Mouse (Mus musculus) liver, embryonic 12.5 days (tissue): ENCODE data around the gene S1pr1. TPM values are rescaled to one million over a fixed set of nuclear protein-coding genes. Genes with fewer than 3 reads are reported as not detected.
A peak's percentile ranks its signal among the peaks of the same experiment; 100 is the strongest.

Source experiments
- ATAC-seq: fragments of 200-750 bp; cut with Nextera tagmentation; 2 replicates; pipeline ENCODE4 v1.8.0; 2017; ENCODE audit warnings: moderate number of reproducible peaks, mild to moderate bottlenecking, moderate library complexity
- H3K27ac ChIP-seq: fragments of 300-500 bp; sonication (generic); 2 replicates; pipeline ENCODE4 v1.5.1; 2016; ENCODE audit warnings: mild to moderate bottlenecking
- H3K27me3 ChIP-seq: fragments of 300-500 bp; sonication (generic); replicated peaks from 2 replicates; pipeline ENCODE4 v1.6.1; 2016; ENCODE audit warnings: mild to moderate bottlenecking, moderate library complexity
- H3K36me3 ChIP-seq: fragments of 300-500 bp; sonication (generic); 2 replicates; pipeline ENCODE4 v1.6.1; 2016; ENCODE audit warnings: mild to moderate bottlenecking, moderate library complexity
- H3K4me1 ChIP-seq: fragments of 300-500 bp; sonication (generic); 2 replicates; pipeline ENCODE4 v1.6.1; 2016
- H3K4me2 ChIP-seq: fragments of 300-500 bp; sonication (generic); 2 replicates; pipeline ENCODE4 v1.6.1; 2016; ENCODE audit warnings: mild to moderate bottlenecking, moderate library complexity
- H3K4me3 ChIP-seq: fragments of 300-500 bp; sonication (generic); 2 replicates; pipeline ENCODE4 v1.5.1; 2016; ENCODE audit warnings: mild to moderate bottlenecking, moderate library complexity
- H3K9ac ChIP-seq: fragments of 300-500 bp; sonication (generic); 2 replicates; pipeline ENCODE4 v1.6.1; 2016; ENCODE audit warnings: mild to moderate bottlenecking, moderate library complexity
- H3K9me3 ChIP-seq: fragments of 300-500 bp; sonication (generic); replicated peaks from 2 replicates; pipeline ENCODE4 v1.6.1; 2016; ENCODE audit warnings: mild to moderate bottlenecking, moderate library complexity
- WGBS: fragments of 180-500 bp; shearing (Covaris S2); methylation state at CpG from one replicate; pipeline ENCODE4 v1.1.7; 2016; ENCODE audit not compliant: insufficient replicate concordance; 5-methylcytosine and 5-hydroxymethylcytosine counted together
- polyA plus RNA-seq: library from polyadenylated mRNA; unstranded; fragments of >200 nt; fragmentation: Nextera tagmentation; extraction: Ambion mirVana; gene quantifications from 2 replicates; pipeline ENCODE4 v1.2.1, GENCODE M21; 2016

The S1pr1 gene
- polyA plus RNA-seq: 10.0 and 10.5 TPM in 2 replicates

- peak; percentile 78 for ATAC-seq
- WGBS: under 1% methylated on average over 51 of the region's 51 CpGs
- H3K4me2 ChIP-seq: peak within 1 kb of the TSS; percentile 97
- H3K27me3 ChIP-seq: no peaks in the 10 kb centered on the region
- peaks cover 60% of the 10 kb centered on the region for H3K4me1 ChIP-seq
- H3K9ac ChIP-seq: peak within 1 kb of the TSS; percentile 75
- H3K9me3 ChIP-seq: no peaks in the 10 kb centered on the region
- H3K4me3 ChIP-seq: peak within 1 kb of the TSS; percentile 68
- peak within 1 kb of the TSS; percentile 88 for H3K27ac ChIP-seq
- peaks cover 18% of the 10 kb centered on the region for H3K36me3 ChIP-seq
Measured at GRCm38 (mm10) chr3:115714671-115715651, at the start of gene S1pr1. Gene S1pr1 (minus strand): TSS chr3:115715072.

- Histone ChIP-seq H3K4me1 (peaks cover 19% of the 10 kb centered on the region), H3K27me3 (no peaks in the 10 kb centered on the region), H3K27ac (no peak overlapping the region), H3K4me3 (no peak overlapping the region), H3K9ac (no peak overlapping the region), H3K4me2 (no peak overlapping the region), H3K9me3 (no peaks in the 10 kb centered on the region), H3K36me3 (no peaks in the 10 kb centered on the region)
- WGBS: 24% methylated on average over 6 of the region's 6 CpGs
- peak; percentile 49; the same call in 1 of the 2 replicates for ATAC-seq
Measured at GRCm38 (mm10) chr3:115763292-115763691, 48.4 kb upstream of the S1pr1 start.

DNA sequence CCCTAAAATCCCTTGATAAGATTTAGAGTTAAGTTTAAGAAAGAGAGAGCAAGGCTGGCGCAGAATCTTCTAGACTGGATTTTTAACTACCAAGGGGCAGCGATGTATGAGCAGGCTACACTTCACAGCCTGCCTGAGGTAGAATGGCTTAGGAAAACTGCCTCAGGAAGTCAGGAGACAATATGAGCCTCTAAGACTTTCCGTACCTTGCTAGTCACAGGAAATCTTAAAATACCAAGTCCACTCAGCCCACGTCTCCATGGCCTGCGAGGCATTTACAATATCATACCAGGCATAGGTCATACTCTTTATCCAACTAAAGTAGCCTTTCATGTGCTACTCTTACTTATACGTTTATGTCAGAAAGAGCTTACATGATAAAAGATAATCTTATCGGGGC is 48.0 kb upstream of the S1pr1 start:
- H3K4me1 ChIP-seq: peaks cover 24% of the 10 kb centered on the region
- H3K4me3 ChIP-seq: no peak overlapping the region
- H3K9me3 ChIP-seq: no peaks in the 10 kb centered on the region
- no peak overlapping the region for H3K9ac ChIP-seq
- H3K27me3 ChIP-seq: no peaks in the 10 kb centered on the region
- no peak overlapping the region for H3K27ac ChIP-seq
- no peak for ATAC-seq
- H3K36me3 ChIP-seq: no peaks in the 10 kb centered on the region
- 46% methylated on average over 7 of the region's 7 CpGs for WGBS
- no peak overlapping the region for H3K4me2 ChIP-seq

- Histone ChIP-seq H3K4me2 (no peak overlapping the region), H3K27ac (no peak overlapping the region), H3K4me3 (no peak overlapping the region), H3K9ac (no peak overlapping the region), H3K27me3 (no peaks in the 10 kb centered on the region), H3K9me3 (no peaks in the 10 kb centered on the region), H3K36me3 (no peaks in the 10 kb centered on the region), H3K4me1 (peaks cover 25% of the 10 kb centered on the region)
- WGBS: 76% methylated on average over 4 of the region's 4 CpGs
- no peak for ATAC-seq
Measured at GRCm38 (mm10) chr3:115759659-115760058, 44.8 kb upstream of the S1pr1 start.

- WGBS: 5% methylated on average over 9 of the region's 9 CpGs
- Histone ChIP-seq H3K36me3 (no peaks in the 10 kb centered on the region), H3K4me1 (peaks cover 23% of the 10 kb centered on the region), H3K4me2 (peak overlapping the region; percentile 70), H3K9ac (peak overlapping the region; percentile 32), H3K4me3 (peak overlapping the region; percentile 33), H3K27me3 (no peaks in the 10 kb centered on the region), H3K9me3 (no peaks in the 10 kb centered on the region), H3K27ac (0 out of 2 replicates have a peak overlapping the region, but pooled peaks have one; percentile 14)
- peak; percentile 76 for ATAC-seq
Measured at GRCm38 (mm10) chr3:115758455-115758912, 43.6 kb upstream of the S1pr1 start.

DNA sequence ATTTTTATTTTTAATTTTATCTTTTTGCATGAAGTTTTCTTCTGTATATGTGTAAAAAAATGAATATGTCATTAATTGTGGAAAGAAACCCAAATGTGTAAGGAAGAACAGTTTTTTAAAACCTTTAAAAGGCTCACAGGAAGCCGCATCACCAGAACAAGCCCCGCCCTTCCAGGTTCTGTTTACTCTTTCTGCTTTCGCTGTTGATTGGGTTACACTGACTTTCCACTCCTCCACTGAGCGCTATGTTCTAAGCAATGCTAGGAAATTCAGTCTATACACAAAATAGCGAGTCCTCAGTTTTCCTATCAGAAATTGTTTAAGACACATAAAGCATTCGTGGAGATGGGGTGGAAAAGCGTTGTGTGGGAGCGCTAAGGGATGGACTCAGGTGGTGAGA is 39.6 kb upstream of the S1pr1 start:
- no peak overlapping the region for H3K4me3 ChIP-seq
- H3K4me1 ChIP-seq: peaks cover 16% of the 10 kb centered on the region
- no peaks in the 10 kb centered on the region for H3K36me3 ChIP-seq
- peak overlapping the region; percentile 17; the same call in 1 of the 2 replicates for H3K4me2 ChIP-seq
- no peak overlapping the region for H3K9ac ChIP-seq
- 49% methylated on average over 8 of the region's 8 CpGs for WGBS
- no peak overlapping the region for H3K27ac ChIP-seq
- no peak for ATAC-seq
- no peaks in the 10 kb centered on the region for H3K9me3 ChIP-seq
- H3K27me3 ChIP-seq: no peaks in the 10 kb centered on the region

- Histone ChIP-seq H3K36me3 (no peaks in the 10 kb centered on the region), H3K9me3 (no peaks in the 10 kb centered on the region), H3K9ac (no peak overlapping the region), H3K4me2 (no peak overlapping the region), H3K27ac (no peak overlapping the region), H3K4me1 (no peaks in the 10 kb centered on the region), H3K27me3 (no peaks in the 10 kb centered on the region), H3K4me3 (no peak overlapping the region)
- no peak for ATAC-seq
- WGBS: 51% methylated on average over 3 of the region's 3 CpGs
Measured at GRCm38 (mm10) chr3:115750369-115750768, 35.5 kb upstream of the S1pr1 start.

GRCm38 (mm10) chr3:115748289-115748989 is 33.6 kb upstream of the S1pr1 start:
- no peaks in the 10 kb centered on the region for H3K9me3 ChIP-seq
- 61% methylated on average over 5 of the region's 5 CpGs for WGBS
- no peak overlapping the region for H3K27ac ChIP-seq
- H3K4me2 ChIP-seq: no peak overlapping the region
- no peaks in the 10 kb centered on the region for H3K36me3 ChIP-seq
- H3K9ac ChIP-seq: no peak overlapping the region
- H3K4me1 ChIP-seq: no peaks in the 10 kb centered on the region
- no peaks in the 10 kb centered on the region for H3K27me3 ChIP-seq
- H3K4me3 ChIP-seq: no peak overlapping the region
- ATAC-seq: peak; percentile 81

GRCm38 (mm10) chr3:115746511-115746910 is 31.6 kb upstream of the S1pr1 start:
- Histone ChIP-seq H3K4me2 (no peak overlapping the region), H3K9me3 (no peaks in the 10 kb centered on the region), H3K4me3 (no peak overlapping the region), H3K36me3 (no peaks in the 10 kb centered on the region), H3K27me3 (no peaks in the 10 kb centered on the region), H3K4me1 (no peaks in the 10 kb centered on the region), H3K9ac (no peak overlapping the region), H3K27ac (no peak overlapping the region)
- WGBS: 69% methylated on average over 8 of the region's 8 CpGs
- ATAC-seq: no peak

DNA sequence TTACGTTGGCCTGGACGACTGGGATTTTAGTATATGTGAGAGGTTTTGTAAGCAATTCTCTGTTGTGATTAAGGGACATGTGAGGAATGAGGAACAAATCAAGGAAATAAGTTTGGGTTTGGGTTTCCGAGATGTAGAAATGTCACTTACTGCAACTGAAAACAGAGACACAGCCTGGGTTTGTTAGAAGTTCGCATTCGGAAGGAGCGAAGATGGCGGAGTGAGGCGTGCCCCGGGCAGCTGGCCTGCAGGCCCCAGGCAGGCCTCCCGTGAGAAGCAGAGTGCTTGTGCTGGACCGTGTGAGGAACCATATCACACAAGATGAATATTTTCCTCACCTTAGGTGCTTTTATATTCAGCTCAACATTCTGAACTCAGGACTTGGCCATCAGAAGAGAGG is 30.2 kb upstream of the S1pr1 start:
- H3K27ac ChIP-seq: no peak overlapping the region
- no peak overlapping the region for H3K4me3 ChIP-seq
- WGBS: 83% methylated on average over 11 of the region's 11 CpGs
- H3K4me2 ChIP-seq: no peak overlapping the region
- H3K4me1 ChIP-seq: no peaks in the 10 kb centered on the region
- H3K27me3 ChIP-seq: no peaks in the 10 kb centered on the region
- no peaks in the 10 kb centered on the region for H3K9me3 ChIP-seq
- H3K36me3 ChIP-seq: no peaks in the 10 kb centered on the region
- ATAC-seq: no peak
- no peak overlapping the region for H3K9ac ChIP-seq

DNA sequence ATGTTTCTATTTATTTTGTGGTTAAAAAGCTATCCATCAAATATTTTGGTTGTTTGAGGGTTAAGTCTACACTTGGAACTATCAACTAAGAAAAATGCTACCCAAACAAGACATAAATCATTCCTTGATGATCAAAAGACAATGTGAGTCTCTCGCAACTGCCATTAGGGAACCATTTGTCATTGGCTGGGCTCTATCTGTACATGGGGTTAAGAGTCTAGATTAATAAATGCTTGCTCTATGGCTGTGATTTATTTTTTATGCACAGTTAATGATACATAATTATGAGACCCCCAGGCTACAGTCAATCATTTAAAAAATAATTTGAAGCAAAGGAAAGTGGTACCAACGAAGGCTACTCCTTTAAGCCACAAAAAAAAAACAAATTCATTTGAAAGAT is 23.7 kb upstream of the S1pr1 start:
- Histone ChIP-seq H3K27me3 (no peaks in the 10 kb centered on the region), H3K9ac (no peak overlapping the region), H3K27ac (no peak overlapping the region), H3K4me2 (no peak overlapping the region), H3K4me3 (no peak overlapping the region), H3K9me3 (no peaks in the 10 kb centered on the region), H3K36me3 (no peaks in the 10 kb centered on the region), H3K4me1 (0 out of 2 replicates have a peak, but pooled peaks cover 8% of the 10 kb centered on the region)
- WGBS: 58% methylated on average over 2 of the region's 2 CpGs
- no peak for ATAC-seq

GRCm38 (mm10) chr3:115737785-115738318 is 23.0 kb upstream of the S1pr1 start:
- H3K4me3 ChIP-seq: no peak overlapping the region
- no peak overlapping the region for H3K4me2 ChIP-seq
- H3K36me3 ChIP-seq: no peaks in the 10 kb centered on the region
- H3K27ac ChIP-seq: no peak overlapping the region
- 0 out of 2 replicates have a peak, but pooled peaks cover 8% of the 10 kb centered on the region for H3K4me1 ChIP-seq
- H3K27me3 ChIP-seq: no peaks in the 10 kb centered on the region
- WGBS: 76% methylated on average over 11 of the region's 11 CpGs
- H3K9me3 ChIP-seq: no peaks in the 10 kb centered on the region
- no peak for ATAC-seq
- H3K9ac ChIP-seq: no peak overlapping the region
